7 mouse cellular contexts compared by ENCODE assay signal in the genomic region with DNA sequence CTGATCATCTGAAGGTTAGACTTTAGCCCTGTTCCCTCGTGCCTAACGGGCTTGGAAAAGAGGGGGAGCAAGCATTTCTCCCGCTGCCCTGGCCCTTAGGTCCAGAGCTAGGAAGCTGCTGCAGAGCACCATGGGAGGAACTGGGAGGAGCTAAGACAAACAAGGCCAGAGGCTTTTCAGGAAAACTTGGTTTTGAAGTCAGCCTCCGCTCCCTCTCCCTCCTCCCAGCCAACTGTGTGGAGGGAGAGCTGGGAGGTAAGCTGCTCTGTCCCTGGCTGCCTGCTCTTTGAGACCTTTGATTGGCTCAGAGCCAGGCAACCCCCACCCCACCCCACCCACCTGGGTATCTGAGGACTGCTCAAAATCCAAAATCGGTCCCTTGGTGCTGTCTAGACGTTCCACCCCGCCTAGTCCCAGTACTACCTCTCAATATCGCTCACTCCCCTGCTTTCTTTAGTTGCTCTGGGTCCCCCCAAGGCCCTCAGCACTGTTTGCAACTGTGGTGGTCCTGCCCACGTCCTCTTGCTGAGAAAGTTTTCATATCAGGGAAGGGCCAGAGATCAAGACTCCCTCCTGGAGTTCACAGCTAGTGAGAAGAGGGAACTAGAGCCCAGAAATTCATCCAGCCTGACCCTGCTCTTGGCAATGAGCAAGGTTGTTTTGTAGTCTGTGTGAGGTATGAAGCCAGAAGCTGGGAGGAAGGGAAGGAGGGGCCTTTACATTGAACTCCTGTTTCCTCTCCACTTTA. TPM values are rescaled to one million over a fixed set of nuclear protein-coding genes. Genes with fewer than 3 reads are reported as not detected.
DNase-seq lines count a peak whose midpoint lies in the region; ATAC-seq and TF ChIP-seq lines count a peak whose summit lies in the region.

No protein-coding gene starts in this region.

- no peaks in the 10 kb centered on the region for H3K9me3 ChIP-seq in embryonic facial prominence, embryonic 13.5 days
- no peaks in the 10 kb centered on the region for H3K9me3 ChIP-seq in heart, embryonic 16.5 days (replicated peaks; ENCODE audit: control insufficient read depth, low read length)
- H3K9me3 ChIP-seq in midbrain, embryonic 10.5 days (replicated peaks): no peaks in the 10 kb centered on the region

- peak overlapping the region; percentile 86 for H3K4me2 ChIP-seq in embryonic facial prominence, embryonic 13.5 days
- peak overlapping the region; percentile 90 for H3K4me2 ChIP-seq in heart, embryonic 16.5 days (ENCODE audit: low read depth, low read length)

- H3K4me3 ChIP-seq in embryonic facial prominence, embryonic 13.5 days: peak overlapping the region; percentile 6; the same call in 1 of the 2 replicates
- no peak overlapping the region for H3K4me3 ChIP-seq in heart, embryonic 16.5 days (ENCODE audit: low read length)
- peak overlapping the region; percentile 27 for H3K4me3 ChIP-seq in midbrain, embryonic 10.5 days
- no peak overlapping the region for H3K4me3 ChIP-seq in cerebellum, adult 2 months (replicated peaks; ENCODE audit: insufficient read depth, low read depth, low read length)

- no peaks in the 10 kb centered on the region for H3K27me3 ChIP-seq in embryonic facial prominence, embryonic 13.5 days
- H3K27me3 ChIP-seq in heart, embryonic 16.5 days (ENCODE audit: control insufficient read depth, insufficient read depth, low read length): no peaks in the 10 kb centered on the region
- peaks cover 8% of the 10 kb centered on the region; the same call in 1 of the 2 replicates for H3K27me3 ChIP-seq in midbrain, embryonic 10.5 days (ENCODE audit: low read depth, poor library complexity, severe bottlenecking)
- H3K27me3 ChIP-seq in cerebellum, adult 2 months (ENCODE audit: control insufficient read depth, insufficient read depth, low read length): no peaks in the 10 kb centered on the region

- WGBS in embryonic facial prominence, embryonic 13.5 days: 6% methylated on average over 9 of the region's 9 CpGs
- WGBS in heart, embryonic 16.5 days: 20% methylated on average over 9 of the region's 9 CpGs
- 5% methylated on average over 9 of the region's 9 CpGs for WGBS in midbrain, embryonic 10.5 days
- WGBS in cerebellum, adult 2 months: 40% methylated on average over 9 of the region's 9 CpGs

- H3K9ac ChIP-seq in embryonic facial prominence, embryonic 13.5 days: peak overlapping the region; percentile 55
- H3K9ac ChIP-seq in heart, embryonic 16.5 days (ENCODE audit: low read length): peak overlapping the region; percentile 73

- no peaks in the 10 kb centered on the region for H3K36me3 ChIP-seq in embryonic facial prominence, embryonic 13.5 days
- no peaks in the 10 kb centered on the region for H3K36me3 ChIP-seq in heart, embryonic 16.5 days (ENCODE audit: control insufficient read depth, insufficient read depth)
- no peaks in the 10 kb centered on the region for H3K36me3 ChIP-seq in midbrain, embryonic 10.5 days

- peak overlapping the region; percentile 90 for H3K27ac ChIP-seq in embryonic facial prominence, embryonic 13.5 days
- H3K27ac ChIP-seq in heart, embryonic 16.5 days (ENCODE audit: low read length): peak overlapping the region; percentile 98
- peak overlapping the region; percentile 83 for H3K27ac ChIP-seq in midbrain, embryonic 10.5 days (replicated peaks)
- H3K27ac ChIP-seq in cerebellum, adult 2 months (ENCODE audit: insufficient read depth, low read length): no peak overlapping the region

- TF ChIP-seq POLR2A in cerebellum, adult 2 months (IDR thresholded peaks at IDR 0.05; ENCODE audit: borderline replicate concordance, insufficient read depth, low read length): no peak

- H3K4me1 ChIP-seq in embryonic facial prominence, embryonic 13.5 days: peaks cover 52% of the 10 kb centered on the region
- H3K4me1 ChIP-seq in heart, embryonic 16.5 days (ENCODE audit: control insufficient read depth, insufficient read depth, low read length): peaks cover 55% of the 10 kb centered on the region
- H3K4me1 ChIP-seq in midbrain, embryonic 10.5 days: peaks cover 71% of the 10 kb centered on the region
- H3K4me1 ChIP-seq in cerebellum, adult 2 months (ENCODE audit: control insufficient read depth, insufficient read depth, low read length): peaks cover 9% of the 10 kb centered on the region

- DNase-seq in adrenal gland, adult 2 months: peak; percentile 90
- DNase-seq in kidney, postnatal 25 days: peak; percentile 82 to 93
- peak; percentile 68 for DNase-seq in midbrain, embryonic 10.5 days (ENCODE audit: low spot score)
- DNase-seq in cerebellum, adult 2 months: no peak

- TF ChIP-seq CTCF in cerebellum, adult 2 months (IDR thresholded peaks at IDR 0.05; ENCODE audit: borderline replicate concordance, insufficient read depth, low read depth, low read length): no peak

- no peak for ATAC-seq in embryonic facial prominence, embryonic 13.5 days (ENCODE audit: insufficient number of reproducible peaks, insufficient read depth, low FRiP score, low TSS enrichment, low read depth)
- ATAC-seq in heart, embryonic 16.5 days (replicated peaks; ENCODE audit: extremely low read depth, insufficient read depth, low FRiP score): no peak
- ATAC-seq in erythroid progenitor cell, adult 5-6 weeks (replicated peaks; ENCODE audit: low FRiP score, poor library complexity, severe bottlenecking): no peak

RNA-seq across cellular contexts. Expression of a gene that starts 1.9 kb away (rescaled TPM):
- total RNA-seq in adrenal gland, adult 2 months (2021): 100 to 1,000 TPM; 135 to 155 TPM
- 404 and 577 TPM in 2 replicates for polyA plus RNA-seq in adrenal gland, adult 2 months (2012; rRNA removed)
- 1.4 and 1.5 TPM in 2 replicates for polyA plus RNA-seq in embryonic facial prominence, embryonic 13.5 days (2015; fragmentation: Nextera tagmentation; extraction: Ambion mirVana)
- 7.0 and 8.2 TPM in 2 replicates for polyA plus RNA-seq in heart, embryonic 16.5 days (2015; fragmentation: Nextera tagmentation; extraction: Ambion mirVana)
- polyA plus RNA-seq in midbrain, embryonic 10.5 days (2016; fragmentation: Nextera tagmentation; extraction: Ambion mirVana): 1.4 TPM in 2 replicates
- 144 and 167 TPM in 2 replicates for polyA plus RNA-seq in cerebellum, adult 2 months (2012; rRNA removed)
- not detected in 2 replicates for total RNA-seq in erythroid progenitor cell, adult 5-6 weeks (2015; ENCODE audit: low replicate concordance)
- not detected in 2 replicates for total RNA-seq in erythroid progenitor cell, adult 5-6 weeks (2017; ENCODE audit: low replicate concordance)

RNA-seq across cellular contexts. Expression of a gene that starts 18.3 kb away (rescaled TPM):
- 10 to 100 TPM; 80.9 to 98.0 TPM for total RNA-seq in adrenal gland, adult 2 months (2021)
- 63.2 and 65.0 TPM in 2 replicates for polyA plus RNA-seq in adrenal gland, adult 2 months (2012; rRNA removed)
- polyA plus RNA-seq in embryonic facial prominence, embryonic 13.5 days (2015; fragmentation: Nextera tagmentation; extraction: Ambion mirVana): 31.5 and 33.0 TPM in 2 replicates
- 15.2 and 15.5 TPM in 2 replicates for polyA plus RNA-seq in heart, embryonic 16.5 days (2015; fragmentation: Nextera tagmentation; extraction: Ambion mirVana)
- polyA plus RNA-seq in midbrain, embryonic 10.5 days (2016; fragmentation: Nextera tagmentation; extraction: Ambion mirVana): 22.9 and 24.3 TPM in 2 replicates
- polyA plus RNA-seq in cerebellum, adult 2 months (2012; rRNA removed): 99.1 and 103 TPM in 2 replicates
- total RNA-seq in erythroid progenitor cell, adult 5-6 weeks (2015; ENCODE audit: low replicate concordance): 43.6 and 44.7 TPM in 2 replicates
- 29.5 and 35.5 TPM in 2 replicates for total RNA-seq in erythroid progenitor cell, adult 5-6 weeks (2017; ENCODE audit: low replicate concordance)

RNA-seq across cellular contexts. Expression of a gene that starts 27.7 kb away (rescaled TPM):
- total RNA-seq in adrenal gland, adult 2 months (2021): 10 to 100 TPM; 30.0 to 32.3 TPM
- polyA plus RNA-seq in adrenal gland, adult 2 months (2012; rRNA removed): 27.9 and 30.2 TPM in 2 replicates
- polyA plus RNA-seq in embryonic facial prominence, embryonic 13.5 days (2015; fragmentation: Nextera tagmentation; extraction: Ambion mirVana): 39.0 and 40.3 TPM in 2 replicates
- polyA plus RNA-seq in heart, embryonic 16.5 days (2015; fragmentation: Nextera tagmentation; extraction: Ambion mirVana): 23.4 and 24.0 TPM in 2 replicates
- polyA plus RNA-seq in midbrain, embryonic 10.5 days (2016; fragmentation: Nextera tagmentation; extraction: Ambion mirVana): 49.0 and 55.7 TPM in 2 replicates
- polyA plus RNA-seq in cerebellum, adult 2 months (2012; rRNA removed): 55.5 TPM in 2 replicates
- 41.8 and 60.4 TPM in 2 replicates for total RNA-seq in erythroid progenitor cell, adult 5-6 weeks (2015; ENCODE audit: low replicate concordance)
- 59.2 and 92.7 TPM in 2 replicates for total RNA-seq in erythroid progenitor cell, adult 5-6 weeks (2017; ENCODE audit: low replicate concordance)

RNA-seq across cellular contexts. Expression of a gene that starts 36.6 kb away (rescaled TPM):
- 10 to 100 TPM; 84.6 to 86.1 TPM for total RNA-seq in adrenal gland, adult 2 months (2021)
- polyA plus RNA-seq in adrenal gland, adult 2 months (2012; rRNA removed): 105 and 132 TPM in 2 replicates
- polyA plus RNA-seq in embryonic facial prominence, embryonic 13.5 days (2015; fragmentation: Nextera tagmentation; extraction: Ambion mirVana): 46.5 and 47.3 TPM in 2 replicates
- polyA plus RNA-seq in heart, embryonic 16.5 days (2015; fragmentation: Nextera tagmentation; extraction: Ambion mirVana): 37.5 and 40.2 TPM in 2 replicates
- polyA plus RNA-seq in midbrain, embryonic 10.5 days (2016; fragmentation: Nextera tagmentation; extraction: Ambion mirVana): 9.5 and 15.6 TPM in 2 replicates
- polyA plus RNA-seq in cerebellum, adult 2 months (2012; rRNA removed): 439 and 447 TPM in 2 replicates
- 8.6 and 13.8 TPM in 2 replicates for total RNA-seq in erythroid progenitor cell, adult 5-6 weeks (2015; ENCODE audit: low replicate concordance)
- total RNA-seq in erythroid progenitor cell, adult 5-6 weeks (2017; ENCODE audit: low replicate concordance): 3.3 and 8.0 TPM in 2 replicates

RNA-seq across cellular contexts. Expression of a gene that starts 47.8 kb away (rescaled TPM):
- 10 to 100 TPM; 45.3 to 55.1 TPM for total RNA-seq in adrenal gland, adult 2 months (2021)
- 74.3 and 99.6 TPM in 2 replicates for polyA plus RNA-seq in adrenal gland, adult 2 months (2012; rRNA removed)
- polyA plus RNA-seq in embryonic facial prominence, embryonic 13.5 days (2015; fragmentation: Nextera tagmentation; extraction: Ambion mirVana): 63.8 and 65.0 TPM in 2 replicates
- polyA plus RNA-seq in heart, embryonic 16.5 days (2015; fragmentation: Nextera tagmentation; extraction: Ambion mirVana): 36.8 and 40.3 TPM in 2 replicates
- polyA plus RNA-seq in midbrain, embryonic 10.5 days (2016; fragmentation: Nextera tagmentation; extraction: Ambion mirVana): 74.1 and 82.2 TPM in 2 replicates
- polyA plus RNA-seq in cerebellum, adult 2 months (2012; rRNA removed): 105 and 108 TPM in 2 replicates
- 30.6 and 57.7 TPM in 2 replicates for total RNA-seq in erythroid progenitor cell, adult 5-6 weeks (2015; ENCODE audit: low replicate concordance)
- 14.7 and 25.0 TPM in 2 replicates for total RNA-seq in erythroid progenitor cell, adult 5-6 weeks (2017; ENCODE audit: low replicate concordance)

Comparison
In these comparisons a context has a peak if more than half of its experiments do, and no peak if none do; other contexts are left out.
1. DNase-seq: peak in adrenal gland, adult 2 months (single experiment), kidney, postnatal 25 days (2 of 2) and midbrain, embryonic 10.5 days (single experiment); none in cerebellum, adult 2 months (0 of 2).
2. H3K4me3 ChIP-seq: peak in embryonic facial prominence, embryonic 13.5 days (single experiment) and midbrain, embryonic 10.5 days (single experiment); none in heart, embryonic 16.5 days (single experiment) and cerebellum, adult 2 months (single experiment).
3. RNA of a gene that starts 1.9 kb away (polyA plus RNA-seq): 404 to 577 TPM in adrenal gland, adult 2 months and 144 to 167 TPM in cerebellum, adult 2 months; 7.0 to 8.2 TPM in heart, embryonic 16.5 days, 1.4 to 1.5 TPM in embryonic facial prominence, embryonic 13.5 days and 1.4 TPM in midbrain, embryonic 10.5 days; every median in the first group is over 10 times any median in the second.